Mouse (Mus musculus): Measurements from ENCODE around the gene Mdga1.

GRCm38 (mm10) chr17:29909031-29909430 lies 60.9 kb downstream of the Mdga1 start:
- TF ChIP-seq CTCF (IDR thresholded peaks at IDR 0.05; ENCODE audit: control insufficient read depth, insufficient read depth, low read length) (no peak), POLR2A (IDR thresholded peaks at IDR 0.05; ENCODE audit: borderline replicate concordance, control insufficient read depth, low read depth, low read length) (no peak)
